Mouse (Mus musculus): ENCODE results near the gene Mrps27.

The Mrps27 gene

GRCm38 (mm10) chr13:99440228-99440627 lies 95.6 kb downstream of the Mrps27 start:
- no peak for DNase-seq (ENCODE audit: low spot score in 2 of 2)

DNA sequence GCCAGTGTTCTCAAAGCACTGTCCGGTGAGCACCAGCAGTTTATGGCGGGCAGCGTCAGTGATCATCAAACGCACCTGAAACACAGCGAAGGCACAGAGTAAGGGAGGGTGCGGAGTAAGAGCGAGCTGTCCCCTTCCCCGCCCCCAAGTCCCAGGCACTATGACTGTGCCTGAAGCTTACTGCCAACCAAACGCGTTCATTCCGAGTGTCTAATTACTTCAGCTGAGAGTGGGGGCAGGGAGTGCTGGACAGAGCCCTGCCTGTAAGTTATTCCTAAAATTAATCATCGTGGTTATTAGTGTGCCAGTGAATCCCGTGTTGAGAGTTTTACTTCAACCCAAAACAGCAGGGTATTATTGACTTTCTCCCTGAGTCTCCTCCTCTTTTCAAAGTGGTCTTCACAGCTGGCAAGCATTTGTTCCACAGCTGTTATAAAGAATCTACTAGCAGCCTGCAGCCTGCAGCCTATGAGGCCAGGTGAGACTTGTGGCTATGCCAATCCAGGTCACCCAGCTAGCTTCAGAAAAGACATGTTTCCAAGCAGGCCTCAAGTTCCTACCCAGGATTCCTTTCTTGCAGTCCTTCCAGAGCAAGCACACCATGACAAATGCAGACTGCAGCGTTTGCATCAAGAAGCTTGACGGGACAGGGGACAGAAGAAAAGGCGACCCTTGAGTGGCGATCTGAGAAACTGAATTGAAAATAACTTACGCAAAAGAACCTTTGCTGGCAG lies 97.3 kb downstream of the Mrps27 start:
- DNase-seq (ENCODE audit: low spot score in 2 of 2), result no peak

DNA sequence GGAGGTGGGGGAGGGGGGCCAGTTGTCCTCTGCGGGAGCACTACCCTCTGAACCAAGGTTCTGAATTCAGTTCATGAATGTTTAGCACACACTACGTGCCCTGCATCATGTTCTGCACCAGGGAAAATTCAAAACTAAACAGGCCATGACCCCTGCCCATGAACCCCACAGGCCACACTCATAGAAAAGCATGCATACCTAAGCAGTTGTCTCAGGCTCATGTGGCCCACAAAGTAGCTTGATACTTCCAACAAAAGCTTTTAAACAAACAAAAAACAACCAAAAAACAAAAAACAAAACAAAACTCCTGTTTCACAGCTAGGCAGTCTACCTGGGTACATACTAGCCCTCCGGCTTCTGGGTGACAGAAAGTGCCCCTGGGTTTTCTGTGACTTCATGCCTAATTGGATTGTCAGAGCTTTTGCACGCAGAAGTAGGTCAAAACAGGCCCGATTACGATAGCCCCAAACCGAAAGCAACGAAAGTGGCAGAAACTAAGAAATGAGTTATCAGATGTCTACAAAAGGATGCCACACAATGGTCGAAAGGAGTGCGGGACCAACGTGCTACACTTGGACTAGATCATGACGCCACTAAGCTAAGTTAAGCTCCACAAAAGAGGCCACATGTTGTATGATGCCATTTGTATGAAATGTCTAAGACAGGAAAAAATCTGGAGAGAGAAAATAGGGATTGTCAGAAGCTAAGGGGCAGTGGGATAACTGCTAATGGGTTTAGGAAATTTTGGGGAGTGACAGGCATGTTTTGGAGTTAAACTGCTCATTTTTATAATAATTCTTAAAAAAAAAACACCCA lies 98.1 kb downstream of the Mrps27 start:
- DNase-seq (ENCODE audit: low spot score in 2 of 2), result no peak

- DNase-seq (ENCODE audit: low spot score in 2 of 2), result peak in 1 of 2 experiments; percentile 25
These were observed 99.0 kb downstream of the Mrps27 start for GRCm38 (mm10) chr13:99443484-99444175.

DNA sequence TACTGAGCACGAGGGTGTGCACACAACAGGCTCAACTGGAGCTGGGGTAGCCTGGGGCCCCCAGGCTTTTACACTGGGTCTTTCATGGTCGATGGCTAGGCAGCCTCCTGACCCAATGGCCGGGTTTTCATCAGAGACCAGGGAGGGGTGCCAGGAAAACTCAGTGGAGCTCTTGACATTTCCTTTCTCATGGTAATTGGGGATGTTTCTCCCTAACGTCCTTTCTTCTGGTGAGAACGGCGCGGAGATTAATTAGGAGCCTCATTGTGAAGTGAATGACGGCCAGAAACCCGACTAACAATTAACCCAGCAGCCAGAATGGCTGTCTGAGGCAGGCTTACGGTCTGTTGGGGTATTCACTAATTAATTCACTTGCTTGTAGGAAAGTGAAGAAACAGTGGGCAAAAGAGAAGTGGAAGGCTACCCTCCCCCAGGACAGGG lies 99.9 kb downstream of the Mrps27 start:
- DNase-seq (ENCODE audit: low spot score in 2 of 2), result peak in 1 of 2 experiments; percentile 55

GRCm38 (mm10) chr13:99444880-99445279 lies 100.3 kb downstream of the Mrps27 start:
- DNase-seq (ENCODE audit: low spot score in 2 of 2), result no peak

GRCm38 (mm10) chr13:99447002-99447401 lies 102.4 kb downstream of the Mrps27 start:
- DNase-seq (ENCODE audit: low spot score in 2 of 2), result no peak

GRCm38 (mm10) chr13:99447403-99448199 lies 103.0 kb downstream of the Mrps27 start:
- no peak for DNase-seq (ENCODE audit: low spot score in 2 of 2)

DNA sequence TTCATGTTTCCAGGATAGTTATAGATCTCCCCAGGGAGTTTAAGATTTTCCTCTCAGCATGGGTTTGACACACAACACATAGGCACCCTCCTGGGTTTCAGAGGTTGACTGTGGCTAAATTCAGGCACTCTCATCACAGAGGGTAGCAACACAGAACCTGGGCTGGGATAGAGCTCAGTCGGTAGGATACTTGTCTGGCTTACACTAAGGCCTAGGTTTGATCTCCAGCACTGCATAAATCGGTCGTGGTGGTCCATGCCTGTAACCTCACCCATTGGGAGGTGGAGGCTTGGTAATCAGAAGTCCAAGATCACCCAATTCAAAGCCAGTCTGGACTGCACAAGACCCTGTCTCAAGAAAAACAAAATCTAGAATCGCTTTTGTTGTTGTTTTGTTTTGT lies 103.7 kb downstream of the Mrps27 start:
- no peak for DNase-seq (ENCODE audit: low spot score in 2 of 2)

- DNase-seq (ENCODE audit: low spot score in 2 of 2), result no peak
These were observed 105.0 kb downstream of the Mrps27 start for GRCm38 (mm10) chr13:99449547-99449946.

- DNase-seq (ENCODE audit: low spot score in 2 of 2), result peak in 1 of 2 experiments; percentile 63
These were observed 106.2 kb downstream of the Mrps27 start for GRCm38 (mm10) chr13:99450766-99451165.

- DNase-seq (ENCODE audit: low spot score in 2 of 2), result no peak
These were observed 106.7 kb downstream of the Mrps27 start for GRCm38 (mm10) chr13:99451276-99451675.

GRCm38 (mm10) chr13:99452444-99452843 lies 107.9 kb downstream of the Mrps27 start:
- DNase-seq (ENCODE audit: low spot score in 2 of 2), result no peak

DNA sequence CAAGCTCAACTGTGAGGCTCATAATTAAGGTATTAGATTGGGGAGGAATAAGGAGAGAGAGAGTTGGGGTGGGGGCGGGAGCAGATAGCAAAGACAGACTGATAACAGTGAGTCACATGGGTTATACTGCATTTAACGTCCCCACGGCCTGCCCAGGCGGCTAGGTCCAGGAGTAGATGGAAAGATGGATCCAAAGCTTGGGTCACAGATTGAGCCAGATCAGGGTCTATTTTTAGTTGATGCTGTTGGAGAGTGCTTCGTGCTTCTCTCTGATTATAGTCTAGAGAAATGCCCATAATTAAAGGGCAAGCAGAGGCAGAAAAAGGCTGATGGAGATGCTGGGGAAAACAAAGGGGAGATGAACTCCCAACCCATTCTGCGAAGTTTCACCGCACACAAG lies 110.4 kb downstream of the Mrps27 start:
- DNase-seq (ENCODE audit: low spot score in 2 of 2), result no peak

DNA sequence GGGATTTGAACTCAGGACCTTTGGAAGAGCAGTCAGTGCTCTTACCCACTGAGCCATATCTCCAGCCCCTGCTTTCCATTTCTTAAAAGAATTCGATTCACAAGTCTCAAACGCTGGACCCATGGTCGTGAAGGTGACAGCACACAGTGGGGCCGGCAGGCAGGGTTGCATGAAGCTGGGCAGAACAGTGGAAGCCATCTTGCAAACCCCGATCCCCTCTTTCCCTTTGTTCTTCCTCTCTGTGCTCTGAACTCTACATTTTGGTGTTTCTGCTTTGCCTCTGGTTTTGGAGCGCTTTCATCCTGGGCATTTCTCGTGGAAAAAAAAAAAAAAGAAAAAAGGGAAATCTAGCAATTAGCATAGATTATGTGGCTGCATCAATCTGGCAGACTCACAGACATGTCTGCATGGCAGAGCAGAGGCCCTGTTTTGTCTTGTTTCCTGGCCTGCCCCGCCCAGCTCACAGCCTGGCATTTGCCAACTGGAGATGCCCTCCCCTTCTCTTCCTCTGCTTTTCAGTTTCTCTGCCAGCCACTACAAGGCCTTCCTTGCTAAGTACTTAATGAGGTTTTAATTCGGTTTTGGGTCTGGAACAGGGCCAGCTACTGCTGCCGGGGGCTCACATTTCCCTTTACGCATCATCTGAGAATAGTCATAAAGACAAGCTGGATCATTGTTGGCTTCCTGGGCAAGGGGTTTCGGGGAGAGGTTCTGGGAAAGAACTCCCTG lies 114.2 kb downstream of the Mrps27 start:
- DNase-seq (ENCODE audit: low spot score in 2 of 2), result peak in 1 of 2 experiments; percentile 66

DNA sequence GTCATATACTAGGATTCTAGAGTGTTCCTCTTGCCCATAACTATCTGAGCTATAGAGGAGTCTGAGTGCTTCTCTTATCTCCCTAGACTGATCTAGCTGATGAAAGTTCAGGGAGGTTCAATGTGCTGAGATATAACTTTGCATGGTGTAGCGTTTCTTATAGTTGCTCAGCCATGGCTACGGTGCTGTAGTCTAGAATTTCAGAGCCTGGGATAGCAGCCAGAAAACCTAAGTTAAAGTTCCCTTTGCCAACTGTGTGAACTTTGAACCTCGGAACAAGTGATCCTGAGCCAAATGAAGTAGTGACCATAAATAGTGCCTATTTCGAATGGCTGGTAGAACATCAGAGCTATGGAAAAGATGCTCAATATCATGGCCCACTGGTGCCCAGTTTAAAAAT lies 115.0 kb downstream of the Mrps27 start:
- no peak for DNase-seq (ENCODE audit: low spot score in 2 of 2)

- DNase-seq (ENCODE audit: low spot score in 2 of 2), result no peak
These were observed 117.3 kb downstream of the Mrps27 start for GRCm38 (mm10) chr13:99461886-99462285.

DNA sequence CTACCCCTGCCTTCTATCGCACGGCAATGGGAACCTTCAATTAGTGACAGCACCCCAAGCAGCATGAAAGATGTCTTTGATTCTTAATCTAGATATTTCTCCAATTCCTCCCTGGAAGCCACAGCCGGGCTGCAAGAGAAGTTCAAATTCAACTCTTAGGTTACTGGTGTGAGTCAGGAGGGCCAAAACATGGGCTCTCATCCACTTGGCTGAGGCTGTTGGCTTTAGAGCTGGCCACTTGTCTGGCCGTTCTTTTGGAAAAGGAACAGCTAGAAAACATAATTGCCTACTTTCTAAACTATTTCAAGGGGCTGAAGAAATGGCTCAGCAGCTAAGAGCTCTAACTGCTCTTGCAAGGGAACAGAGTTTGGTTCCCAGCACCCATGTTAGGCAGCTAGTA lies 120.0 kb downstream of the Mrps27 start:
- no peak for DNase-seq (ENCODE audit: low spot score in 2 of 2)

All from cerebellum, postnatal 4 days (tissue).